Mouse (Mus musculus): Measurements from ENCODE around the gene Zmiz2. TPM values are rescaled to one million over a fixed set of nuclear protein-coding genes. Genes with fewer than 3 reads are reported as not detected.
"Not testable (repeated sequence)": the region's sequence is repeated elsewhere in the genome, so short reads cannot be mapped to it uniquely, and the experiment has no call there.

The Zmiz2 gene
- polyA plus RNA-seq, 1 experiment: 53.7 TPM

GRCm38 (mm10) chr11:6407162-6407621 is 18.3 kb downstream of the Zmiz2 start:
- WGBS: 74% methylated on average over 3 of the region's 3 CpGs
- DNase-seq: no peak
- H3K27ac ChIP-seq (ENCODE audit: insufficient read depth, low read depth, low read length): peak overlapping the region; percentile 92

GRCm38 (mm10) chr11:6410050-6410602 is 21.3 kb downstream of the Zmiz2 start:
- 53% methylated on average over 5 of the region's 5 CpGs for WGBS

More at GRCm38 (mm10) chr11:6407162-6407621, 18.3 kb downstream of the Zmiz2 start:
- TF ChIP-seq CTCF (conservative IDR thresholded peaks at IDR 0.05; ENCODE audit: insufficient read depth, insufficient read length, low read depth, low read length): no peak
- no peak for TF ChIP-seq POLR2A (IDR thresholded peaks at IDR 0.05; ENCODE audit: low read depth, low read length)
- H3K27me3 ChIP-seq (replicated peaks; ENCODE audit: control insufficient read depth, insufficient read depth, low read length): no peaks in the 10 kb centered on the region
- no peaks in the 10 kb centered on the region; the same call in 1 of the 2 replicates for H3K36me3 ChIP-seq (ENCODE audit: control insufficient read depth, insufficient read depth, low read length)
- H3K4me3 ChIP-seq (ENCODE audit: insufficient read depth, low read depth, low read length): no peak overlapping the region
- peaks cover 13% of the 10 kb centered on the region for H3K4me1 ChIP-seq (ENCODE audit: control insufficient read depth, insufficient read depth, low read length)

GRCm38 (mm10) chr11:6410755-6411154 is 21.9 kb downstream of the Zmiz2 start:
- H3K4me3 ChIP-seq (ENCODE audit: insufficient read depth, low read depth, low read length); H3K4me1 ChIP-seq (ENCODE audit: control insufficient read depth, insufficient read depth, low read length); H3K36me3 ChIP-seq (ENCODE audit: control insufficient read depth, insufficient read depth, low read length); H3K27ac ChIP-seq (ENCODE audit: insufficient read depth, low read depth, low read length); DNase-seq; H3K27me3 ChIP-seq (replicated peaks; ENCODE audit: control insufficient read depth, insufficient read depth, low read length): not testable (repeated sequence)
- WGBS: 92% methylated on average over 5 of the region's 5 CpGs

More at GRCm38 (mm10) chr11:6410050-6410602, 21.3 kb downstream of the Zmiz2 start:
- TF ChIP-seq POLR2A (IDR thresholded peaks at IDR 0.05; ENCODE audit: low read depth, low read length) (no peak), CTCF (conservative IDR thresholded peaks at IDR 0.05; ENCODE audit: insufficient read depth, insufficient read length, low read depth, low read length) (no peak)
- Histone ChIP-seq H3K27me3 (replicated peaks; ENCODE audit: control insufficient read depth, insufficient read depth, low read length) (no peaks in the 10 kb centered on the region), H3K4me1 (ENCODE audit: control insufficient read depth, insufficient read depth, low read length) (peaks cover 14% of the 10 kb centered on the region), H3K27ac (ENCODE audit: insufficient read depth, low read depth, low read length) (peak overlapping the region; percentile 56; the same call in 1 of the 2 replicates), H3K4me3 (ENCODE audit: insufficient read depth, low read depth, low read length) (no peak overlapping the region), H3K36me3 (ENCODE audit: control insufficient read depth, insufficient read depth, low read length) (no peaks in the 10 kb centered on the region)
- peak; percentile 23 for DNase-seq

GRCm38 (mm10) chr11:6411684-6412083 is 22.8 kb downstream of the Zmiz2 start:
- Histone ChIP-seq H3K4me1 (ENCODE audit: control insufficient read depth, insufficient read depth, low read length) (peaks cover 9% of the 10 kb centered on the region; the same call in 1 of the 2 replicates), H3K36me3 (ENCODE audit: control insufficient read depth, insufficient read depth, low read length) (no peaks in the 10 kb centered on the region), H3K27me3 (replicated peaks; ENCODE audit: control insufficient read depth, insufficient read depth, low read length) (no peaks in the 10 kb centered on the region), H3K27ac (ENCODE audit: insufficient read depth, low read depth, low read length) (no peak overlapping the region), H3K4me3 (ENCODE audit: insufficient read depth, low read depth, low read length) (no peak overlapping the region)
- 3% methylated on average over 5 of the region's 5 CpGs for WGBS
- TF ChIP-seq CTCF (conservative IDR thresholded peaks at IDR 0.05; ENCODE audit: insufficient read depth, insufficient read length, low read depth, low read length) (peak; percentile 93), POLR2A (IDR thresholded peaks at IDR 0.05; ENCODE audit: low read depth, low read length) (no peak)
- peak; percentile 85 for DNase-seq

GRCm38 (mm10) chr11:6413264-6413663 is 24.4 kb downstream of the Zmiz2 start:
- no peak for DNase-seq
- 95% methylated on average over 12 of the region's 12 CpGs for WGBS
- TF ChIP-seq POLR2A (IDR thresholded peaks at IDR 0.05; ENCODE audit: low read depth, low read length) (no peak), CTCF (conservative IDR thresholded peaks at IDR 0.05; ENCODE audit: insufficient read depth, insufficient read length, low read depth, low read length) (no peak)
- Histone ChIP-seq H3K36me3 (ENCODE audit: control insufficient read depth, insufficient read depth, low read length) (no peaks in the 10 kb centered on the region), H3K27ac (ENCODE audit: insufficient read depth, low read depth, low read length) (no peak overlapping the region), H3K27me3 (replicated peaks; ENCODE audit: control insufficient read depth, insufficient read depth, low read length) (no peaks in the 10 kb centered on the region), H3K4me1 (ENCODE audit: control insufficient read depth, insufficient read depth, low read length) (peaks cover 9% of the 10 kb centered on the region; the same call in 1 of the 2 replicates), H3K4me3 (ENCODE audit: insufficient read depth, low read depth, low read length) (no peak overlapping the region)

- DNase-seq: no peak
- TF ChIP-seq POLR2A (IDR thresholded peaks at IDR 0.05; ENCODE audit: low read depth, low read length) (peak; percentile 25), CTCF (conservative IDR thresholded peaks at IDR 0.05; ENCODE audit: insufficient read depth, insufficient read length, low read depth, low read length) (no peak)
- Histone ChIP-seq H3K4me1 (ENCODE audit: control insufficient read depth, insufficient read depth, low read length) (peaks cover 9% of the 10 kb centered on the region; the same call in 1 of the 2 replicates), H3K27me3 (replicated peaks; ENCODE audit: control insufficient read depth, insufficient read depth, low read length) (no peaks in the 10 kb centered on the region), H3K4me3 (ENCODE audit: insufficient read depth, low read depth, low read length) (peak within 1 kb of the TSS; percentile 97), H3K36me3 (ENCODE audit: control insufficient read depth, insufficient read depth, low read length) (peaks cover 10% of the 10 kb centered on the region), H3K27ac (ENCODE audit: insufficient read depth, low read depth, low read length) (peak within 1 kb of the TSS; percentile 92)
- WGBS: 13% methylated on average over 21 of the region's 21 CpGs
These were observed 26.1 kb downstream of the Zmiz2 start, which contains the start of gene Ppia for GRCm38 (mm10) chr11:6414751-6415550. Ppia (plus strand) TSS chr11:6415443.
